Comparison of ENCODE assay signal across 18 mouse cellular contexts in genomic region chr17:5926710-5927109, GRCm38 (mm10). TPM values are rescaled to one million over a fixed set of nuclear protein-coding genes. Genes with fewer than 3 reads are reported as not detected.
A peak's percentile ranks its signal among the peaks of the same experiment; 100 is the strongest.
DNase-seq lines count a peak whose midpoint lies in the region; ATAC-seq and TF ChIP-seq lines count a peak whose summit lies in the region.
"Had no signal": no experiment of that assay in that cellular context is flagged by ENCODE, and none has a peak within 500 bp of the region (broad histone marks: within the 10 kb centered on the region; RNA-seq: fewer than 3 reads in every experiment).

No protein-coding gene starts in this region.

- H3K4me1 ChIP-seq in liver, adult 2 months (ENCODE audit: control insufficient read depth, insufficient read depth, low read length), result no peaks in the 10 kb centered on the region
- H3K4me1 ChIP-seq in intestine, embryonic 16.5 days (ENCODE audit: control insufficient read depth, insufficient read depth, low read length), result no peaks in the 10 kb centered on the region
- H3K4me1 ChIP-seq in midbrain, postnatal 0 days (ENCODE audit: insufficient read depth, low read length), result no peaks in the 10 kb centered on the region
- H3K4me1 ChIP-seq: hindbrain, embryonic 13.5 days; limb, embryonic 13.5 days had no signal

- TF ChIP-seq POLR2A in liver, adult 2 months (IDR thresholded peaks at IDR 0.05; ENCODE audit: extremely low read depth, insufficient read depth, low read length), result no peak
- TF ChIP-seq POLR2A in brain, embryonic 14.5 days (IDR thresholded peaks at IDR 0.05; ENCODE audit: borderline replicate concordance, extremely low read depth, insufficient read depth, insufficient read length, poor library complexity, severe bottlenecking), result no peak

- no peaks in the 10 kb centered on the region for H3K27me3 ChIP-seq in liver, adult 2 months (ENCODE audit: control insufficient read depth, insufficient read depth, low read length)
- H3K27me3 ChIP-seq in intestine, embryonic 16.5 days (replicated peaks; ENCODE audit: control insufficient read depth, insufficient read depth, low read length), result no peaks in the 10 kb centered on the region
- no peaks in the 10 kb centered on the region for H3K27me3 ChIP-seq in midbrain, postnatal 0 days (ENCODE audit: insufficient read depth, low read length)
- H3K27me3 ChIP-seq: heart, embryonic 13.5 days; hindbrain, embryonic 13.5 days; limb, embryonic 13.5 days had no signal

- H3K4me3 ChIP-seq in liver, adult 2 months (ENCODE audit: insufficient read depth, low read depth, low read length), result no peak overlapping the region
- no peak overlapping the region for H3K4me3 ChIP-seq in intestine, embryonic 16.5 days (ENCODE audit: low read length)
- no peak overlapping the region for H3K4me3 ChIP-seq in macrophage (ENCODE audit: inconsistent target)
- H3K4me3 ChIP-seq in midbrain, postnatal 0 days (ENCODE audit: low read depth, low read length), result no peak overlapping the region
- H3K4me3 ChIP-seq: heart, embryonic 13.5 days; hindbrain, embryonic 13.5 days; limb, embryonic 13.5 days had no signal

- DNase-seq in liver, adult 2 months (ENCODE audit: extremely low read depth, low read depth, low spot score), result peak; percentile 82
- no peak for DNase-seq in liver
- DNase-seq in brain, embryonic 14.5 days (ENCODE audit: low read depth), result peak; percentile 7
- no peak for DNase-seq in midbrain, postnatal 0 days (ENCODE audit: low spot score)
- DNase-seq in embryo, embryonic 10.5 days (ENCODE audit: low spot score), result no peak
- DNase-seq in right cerebral cortex, adult 18-20 months, result no peak
- DNase-seq: adrenal gland, adult 2 months; cerebellum, postnatal 10 days; heart, adult 18-20 months; kidney, adult 11 months; kidney, postnatal 25 days; thymus, postnatal 14 days had no signal

- ATAC-seq in intestine, embryonic 16.5 days, result peak; percentile 87
- no peak for ATAC-seq in midbrain, postnatal 0 days (ENCODE audit: low FRiP score)
- ATAC-seq: midbrain, embryonic 16.5 days had no signal

- no peak overlapping the region for H3K9ac ChIP-seq in liver, adult 2 months (ENCODE audit: low read depth, low read length)
- H3K9ac ChIP-seq in intestine, embryonic 16.5 days (ENCODE audit: low read depth, low read length), result no peak overlapping the region
- no peak overlapping the region for H3K9ac ChIP-seq in midbrain, postnatal 0 days (replicated peaks; ENCODE audit: low read length, poor library complexity, severe bottlenecking)
- H3K9ac ChIP-seq: heart, embryonic 13.5 days; hindbrain, embryonic 13.5 days; limb, embryonic 13.5 days had no signal

- no peaks in the 10 kb centered on the region for H3K79me2 ChIP-seq in liver, adult 2 months (ENCODE audit: control insufficient read depth, insufficient read depth, low read length)
- H3K79me2 ChIP-seq in macrophage (ENCODE audit: inconsistent target), result no peaks in the 10 kb centered on the region

- 0 out of 2 replicates have a peak overlapping the region, but pooled peaks have one; percentile 24 for H3K27ac ChIP-seq in liver, adult 2 months (replicated peaks; ENCODE audit: insufficient read depth, low read depth, low read length)
- H3K27ac ChIP-seq in intestine, embryonic 16.5 days (ENCODE audit: low read length), result no peak overlapping the region
- peak overlapping the region; percentile 44 for H3K27ac ChIP-seq in macrophage
- H3K27ac ChIP-seq in midbrain, postnatal 0 days (ENCODE audit: low read depth, low read length), result no peak overlapping the region
- H3K27ac ChIP-seq: heart, embryonic 13.5 days; hindbrain, embryonic 13.5 days; limb, embryonic 13.5 days had no signal

- H3K9me3 ChIP-seq in intestine, embryonic 16.5 days (ENCODE audit: control insufficient read depth, low read length), result no peaks in the 10 kb centered on the region
- no peaks in the 10 kb centered on the region for H3K9me3 ChIP-seq in midbrain, postnatal 0 days (ENCODE audit: low read length)
- H3K9me3 ChIP-seq: heart, embryonic 13.5 days; hindbrain, embryonic 13.5 days; limb, embryonic 13.5 days had no signal

- 55% methylated on average over 7 of the region's 7 CpGs for WGBS in liver, adult 2 months
- WGBS in intestine, embryonic 16.5 days, result 41% methylated on average over 7 of the region's 7 CpGs
- 57% methylated on average over 7 of the region's 7 CpGs for WGBS in macrophage (ENCODE audit: missing documents)
- 89% methylated on average over 7 of the region's 7 CpGs for WGBS in midbrain, postnatal 0 days

- TF ChIP-seq CTCF in liver, adult 2 months (IDR thresholded peaks at IDR 0.05; ENCODE audit: low read depth, low read length), result no peak
- TF ChIP-seq CTCF in brain, embryonic 14.5 days (IDR thresholded peaks at IDR 0.05; ENCODE audit: borderline replicate concordance, extremely low read depth, insufficient read depth, insufficient read length), result no peak
- TF ChIP-seq CTCF in midbrain, postnatal 0 days (IDR thresholded peaks at IDR 0.05), result no peak

- H3K36me3 ChIP-seq in liver, adult 2 months (ENCODE audit: control insufficient read depth, insufficient read depth, low read length), result peaks cover 32% of the 10 kb centered on the region
- peaks cover 8% of the 10 kb centered on the region for H3K36me3 ChIP-seq in intestine, embryonic 16.5 days (ENCODE audit: control insufficient read depth, insufficient read depth, low read length)
- H3K36me3 ChIP-seq in macrophage (ENCODE audit: inconsistent target), result peaks cover 60% of the 10 kb centered on the region
- peaks cover 15% of the 10 kb centered on the region for H3K36me3 ChIP-seq in midbrain, postnatal 0 days (ENCODE audit: insufficient read depth, low read length)

- H3K4me2 ChIP-seq in intestine, embryonic 16.5 days (ENCODE audit: low read depth, low read length), result no peak overlapping the region
- H3K4me2 ChIP-seq in midbrain, postnatal 0 days (ENCODE audit: low read depth, low read length, poor library complexity, severe bottlenecking), result no peak overlapping the region
- H3K4me2 ChIP-seq: heart, embryonic 13.5 days; hindbrain, embryonic 13.5 days; limb, embryonic 13.5 days had no signal

RNA-seq across cellular contexts. Expression of gene Synj2, which starts 14.4 kb away (rescaled TPM):
- total RNA-seq in liver, adult 2 months (2014; rRNA removed), result 3.0 and 3.7 TPM in 2 replicates
- 0.66 and 1.2 TPM in 2 replicates for polyA plus RNA-seq in liver, adult 2 months (2012; rRNA removed)
- polyA plus RNA-seq in brain, embryonic 14.5 days (2012; rRNA removed), result 0.81 and 1.6 TPM in 2 replicates
- 3.5 and 4.0 TPM in 2 replicates for polyA plus RNA-seq in intestine, embryonic 16.5 days (2015; fragmentation: Nextera tagmentation; extraction: Ambion mirVana)
- 10 to 100 TPM in 23 of 26 experiments, 1 to 10 TPM in 3; 7.5 to 79.6 (median 43.2) TPM for total RNA-seq in macrophage (2018; cell fraction: chromatin; rRNA removed)
- total RNA-seq in macrophage (2018; cell fraction: cytosol; rRNA removed), result 10 to 100 TPM in 6 of 26 experiments, 1 to 10 TPM in 20; 3.9 to 11.1 (median 8.9) TPM
- total RNA-seq in macrophage (2018; cell fraction: nucleus; rRNA removed), result 10 to 100 TPM in 20 of 26 experiments, 1 to 10 TPM in 6; 6.4 to 47.9 (median 19.5) TPM
- polyA plus RNA-seq in macrophage (2018), result 6.0 to 14.0 TPM (median 7.9 TPM) in 3 replicates
- 3.1 and 4.0 TPM in 2 replicates for total RNA-seq in midbrain, postnatal 0 days (2014; rRNA removed)
- polyA plus RNA-seq in midbrain, postnatal 0 days (2015; fragmentation: Nextera tagmentation; extraction: Ambion mirVana), result 1.8 and 2.3 TPM in 2 replicates

Comparison
In these comparisons a context has a peak if more than half of its experiments do, and no peak if none do; other contexts are left out.
1. DNase-seq: peak in liver, adult 2 months (single experiment) and brain, embryonic 14.5 days (single experiment); none in liver (single experiment), midbrain, postnatal 0 days (single experiment), embryo, embryonic 10.5 days (single experiment) and right cerebral cortex, adult 18-20 months (single experiment).
2. H3K27ac ChIP-seq: peak in liver, adult 2 months (single experiment) and macrophage (single experiment); none in intestine, embryonic 16.5 days (single experiment) and midbrain, postnatal 0 days (single experiment).